Mouse (Mus musculus) left cerebral cortex, postnatal 10 days (tissue): Measurements from ENCODE around the gene Fmo9. TPM values are rescaled to one million over a fixed set of nuclear protein-coding genes. Genes with fewer than 3 reads are reported as not detected.

Source experiments
- DNase-seq, 2 experiments: peaks; one replicate each; pipeline ENCODE4 v3.0.0; 2021 to 2022; ENCODE audit warnings: low spot score in 2 of 2, mixed read lengths in 1 of 2; ENCODE audit errors: extremely low spot score in 1 of 2
- intact Hi-C: fragments of 180-260 bp; cut with DNase I; formaldehyde crosslinking; loops from one replicate; pipeline ENCODE4 v1.15.1; 2025
- microRNA-seq: library from miRNA; unstranded; fragments of <30 nt; microRNA quantifications from one replicate; pipeline ENCODE4 v1.2.0, GENCODE M21; 2022
- total RNA-seq, 2 experiments: library from RNA; stranded (reverse); gene quantifications; 2 replicates each; pipeline ENCODE4 v1.2.3; 2021

Gene Fmo9
- total RNA-seq = not detected

DNA sequence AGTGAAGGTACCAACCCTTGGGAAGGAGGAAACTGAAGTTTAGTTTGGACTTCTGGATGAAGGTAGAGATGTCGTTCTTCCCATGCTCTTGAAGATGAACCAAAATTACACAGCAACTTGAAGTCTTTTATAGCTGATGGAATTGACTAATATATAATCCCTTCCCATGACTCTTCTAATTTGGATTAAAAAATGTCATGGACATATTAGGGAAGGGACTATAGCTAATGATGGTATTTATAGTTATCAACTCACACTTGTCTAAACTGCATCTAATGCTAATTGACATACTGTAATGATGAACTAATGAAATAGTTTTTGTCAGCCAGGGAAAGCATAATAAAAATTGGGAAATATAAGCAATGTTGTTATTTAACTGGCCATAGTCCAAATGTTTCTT, at the start of gene Fmo9:
TSS of gene Fmo9 (minus strand) at position 101 of the 400 bp plus-strand sequence.
- intact Hi-C loops = no loop called here
- DNase-seq = no peak

DNA sequence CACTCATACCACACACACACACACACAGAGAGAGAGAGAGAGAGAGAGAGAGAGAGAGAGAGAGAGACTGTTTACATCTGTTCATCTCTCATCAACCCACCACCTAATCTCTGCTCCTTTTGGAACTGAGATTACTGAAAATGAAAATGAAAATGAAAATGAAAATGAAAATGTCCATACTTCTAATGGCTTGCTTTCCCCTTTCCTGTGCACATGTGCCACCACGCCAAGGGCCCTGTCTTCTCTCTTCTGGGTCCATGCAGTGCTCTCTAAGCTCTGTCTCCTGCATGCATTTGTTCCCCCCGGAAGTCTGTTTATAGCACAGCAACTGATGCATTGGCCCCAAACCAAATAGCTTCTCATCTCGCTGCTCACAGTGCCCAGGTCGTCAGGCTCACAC, 49.2 kb upstream of the Fmo9 start:
- intact Hi-C loops = no loop called here

DNA sequence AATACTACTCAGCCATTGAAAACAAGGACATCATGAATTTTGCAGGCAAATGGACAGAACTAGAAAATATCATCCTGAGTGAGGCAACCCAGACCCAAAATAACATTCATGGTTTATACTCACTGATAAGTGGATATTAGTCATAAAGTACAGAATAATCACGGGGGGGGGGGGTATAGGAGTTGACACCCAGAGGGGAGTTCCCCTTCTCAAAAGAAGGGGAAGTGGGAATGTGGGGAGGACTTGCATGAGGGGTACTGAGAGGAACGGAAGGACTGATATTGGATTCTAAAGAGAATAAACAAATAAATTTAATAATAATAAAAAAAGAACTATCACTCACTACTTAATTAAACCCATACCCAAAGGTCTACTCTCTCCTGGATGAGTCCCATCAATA, 48.6 kb upstream of the Fmo9 start:
- intact Hi-C loops = no loop called here
- DNase-seq = no peak

More for the DNA sequence above, 49.2 kb upstream of the Fmo9 start:
- DNase-seq = no peak

DNA sequence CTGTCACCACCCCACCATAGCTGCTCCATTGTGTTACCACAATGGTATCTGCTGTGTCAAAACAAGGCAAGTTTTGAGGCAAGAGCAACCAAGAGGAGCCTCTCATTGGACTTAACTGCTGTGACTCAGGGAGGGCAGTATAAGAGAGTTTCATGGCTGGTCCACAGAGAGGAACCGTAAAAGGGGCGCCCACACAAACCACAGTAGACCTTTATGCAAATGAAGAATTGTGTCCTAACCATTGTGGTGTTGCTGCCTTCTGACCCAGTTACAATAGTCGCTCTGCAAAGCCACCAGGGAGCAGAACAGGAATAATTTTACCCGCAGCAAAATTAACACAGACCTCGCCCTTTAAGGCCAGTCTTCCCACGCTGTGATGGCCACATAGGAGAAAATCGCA, 29.2 kb upstream of the Fmo9 start:
- intact Hi-C loops = no loop called here
- DNase-seq = no peak

DNA sequence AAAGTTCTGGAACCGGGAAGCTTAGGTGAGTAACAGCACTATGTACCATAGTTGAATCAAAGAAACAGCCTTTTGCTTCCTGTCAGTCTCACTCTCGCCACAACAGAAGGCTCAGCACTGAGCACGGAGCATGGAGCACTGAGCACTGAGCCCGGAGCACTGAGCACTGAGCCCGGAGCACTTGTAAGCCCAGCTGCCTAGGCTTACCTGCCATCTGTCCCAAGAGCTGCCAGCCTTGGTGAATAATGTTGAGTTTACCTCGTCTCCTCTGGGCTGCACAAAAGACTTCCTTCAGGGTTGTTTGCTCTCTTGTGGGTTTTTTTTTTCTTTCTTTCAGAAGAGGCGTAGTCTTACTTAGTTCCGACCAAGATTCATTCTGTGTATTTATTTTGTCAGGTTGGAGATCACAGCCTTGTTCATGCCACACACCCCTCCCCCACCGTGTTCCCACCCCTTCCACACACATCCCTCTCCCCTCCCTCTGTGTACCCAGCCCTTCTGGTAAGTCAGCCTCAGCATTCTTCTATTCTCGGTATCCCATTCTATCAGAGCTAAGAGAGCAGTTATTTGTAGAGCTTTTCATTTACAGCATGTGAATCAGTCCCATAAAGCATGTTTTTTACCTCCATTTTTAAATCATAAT, 20.7 kb upstream of the Fmo9 start:
- DNase-seq = no peak
- intact Hi-C loops = no loop called here

DNA sequence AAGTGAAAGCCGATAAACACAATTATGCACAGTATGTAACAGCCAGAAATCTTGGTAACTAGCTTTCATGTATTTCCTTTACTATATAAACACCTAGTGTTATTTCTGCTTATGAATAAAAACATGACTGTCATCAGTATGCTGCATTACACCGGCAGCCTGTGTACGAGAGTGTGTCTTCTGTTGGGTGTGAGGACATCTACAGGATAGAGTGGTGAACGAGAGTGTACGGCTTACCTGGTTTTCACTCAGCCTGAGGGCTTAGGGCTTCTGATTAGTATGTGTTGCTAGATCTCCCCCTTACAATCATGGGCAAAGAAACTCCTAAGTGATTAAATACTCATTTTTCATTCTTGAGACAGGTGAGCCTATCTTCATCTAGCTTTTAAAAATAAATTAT, 12.4 kb downstream of the Fmo9 start:
- no peak for DNase-seq
- intact Hi-C loops = no loop called here

DNA sequence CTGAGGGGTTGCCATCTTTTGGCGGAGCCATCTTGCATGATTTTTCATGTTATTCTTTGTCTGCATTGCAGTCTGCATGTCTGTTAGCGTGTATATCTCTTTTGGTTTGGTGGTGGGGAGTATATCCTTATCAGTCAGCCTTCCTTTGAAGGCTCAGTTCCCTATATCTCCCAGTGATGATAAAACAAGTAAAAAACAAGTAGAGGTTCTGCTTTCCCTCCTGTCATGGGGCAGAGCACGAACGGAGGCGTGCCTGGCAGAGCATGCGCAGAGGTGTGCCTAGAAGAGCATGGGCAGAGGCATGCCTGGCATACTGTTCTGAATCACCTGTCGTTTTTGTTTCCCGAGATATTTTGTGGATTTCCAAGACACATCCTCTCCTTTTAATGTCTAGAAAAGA, 20.8 kb downstream of the Fmo9 start:
- no peak for DNase-seq
- intact Hi-C loops = no loop called here

DNA sequence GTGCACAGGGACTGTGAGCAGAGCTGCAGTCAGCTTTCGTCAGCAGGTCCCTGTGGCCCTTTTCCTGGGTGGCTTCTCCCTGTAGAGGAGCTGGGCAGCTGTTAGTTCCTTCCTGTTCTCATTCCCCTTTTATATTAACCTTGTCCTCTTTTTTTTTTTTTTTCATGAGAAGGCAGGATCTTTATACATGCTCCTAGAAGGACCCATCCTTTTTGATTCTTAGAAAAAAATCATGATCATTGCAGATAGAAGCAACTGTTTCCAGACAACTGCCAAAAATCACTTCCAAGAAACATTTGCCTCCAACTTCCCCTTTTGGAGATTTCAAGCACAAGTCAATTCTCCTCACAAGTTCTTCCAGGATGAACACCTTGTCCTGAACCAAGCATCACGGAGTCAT, 34.1 kb downstream of the Fmo9 start, which contains the start of gene Gm4847:
TSS of gene Gm4847 (minus strand) at position 101 of the 400 bp plus-strand sequence.
- no peak for DNase-seq
- intact Hi-C loops = loop anchor here (10.0 kb wide), 1 partner anchor 213 kb away; no protein-coding TSS in a partner anchor

Small RNA genes within 50 kb of the gene (microRNA-seq; reads per million reads assigned to microRNA genes)
- gene Gm22992 = not detected

Other genes starting within 250 kb of the Fmo9 start
- gene Gm4846, start 184.3 kb downstream of the Fmo9 start, total RNA-seq = not detected
- not detected for gene Gm4847, start 34.2 kb downstream of the Fmo9 start, total RNA-seq